Mouse (Mus musculus) heart, embryonic 11.5 days (tissue): ENCODE data around the gene Nrarp. TPM values are rescaled to one million over a fixed set of nuclear protein-coding genes. Genes with fewer than 3 reads are reported as not detected.

Source experiments
- ATAC-seq: fragments of 200-750 bp; cut with Nextera tagmentation; replicated peaks from 2 replicates; pipeline ENCODE4 v1.8.0; 2017; ENCODE audit warnings: moderate library complexity; ENCODE audit not compliant: insufficient number of reproducible peaks, low FRiP score, low TSS enrichment
- H3K27ac ChIP-seq: fragments of 300-500 bp; sonication (generic); 2 replicates; pipeline ENCODE4 v1.5.1; 2014; ENCODE audit warnings: mild to moderate bottlenecking, low read depth, low read length
- H3K27me3 ChIP-seq: fragments of 300-500 bp; sonication (generic); 2 replicates; pipeline ENCODE4 v1.6.1; 2014; ENCODE audit warnings: mild to moderate bottlenecking, low read length, mixed read lengths; ENCODE audit not compliant: control insufficient read depth, insufficient read depth
- H3K36me3 ChIP-seq: fragments of 300-500 bp; sonication (generic); 2 replicates; pipeline ENCODE4 v1.6.1; 2014; ENCODE audit warnings: mild to moderate bottlenecking, low read length, moderate library complexity, mixed read lengths; ENCODE audit not compliant: control insufficient read depth, insufficient read depth
- H3K4me1 ChIP-seq: fragments of 300-500 bp; sonication (generic); 2 replicates; pipeline ENCODE4 v1.6.1; 2014; ENCODE audit warnings: low read length; ENCODE audit not compliant: control insufficient read depth, insufficient read depth
- H3K4me2 ChIP-seq: fragments of 300-500 bp; sonication (generic); 2 replicates; pipeline ENCODE4 v1.6.1; 2014; ENCODE audit warnings: mild to moderate bottlenecking, moderate library complexity
- H3K4me3 ChIP-seq: fragments of 300-500 bp; sonication (generic); 2 replicates; pipeline ENCODE4 v1.5.1; 2014; ENCODE audit warnings: low read depth, low read length
- H3K9ac ChIP-seq: fragments of 300-500 bp; sonication (generic); 2 replicates; pipeline ENCODE4 v1.6.1; 2014; ENCODE audit warnings: mild to moderate bottlenecking, low read depth, low read length, moderate library complexity
- H3K9me3 ChIP-seq: fragments of 300-500 bp; sonication (generic); replicated peaks from 2 replicates; pipeline ENCODE4 v1.6.1; 2016; ENCODE audit warnings: low read length; ENCODE audit not compliant: control insufficient read depth
- WGBS: fragments of 180-500 bp; shearing (Covaris S2); extraction: QIAGEN DNeasy Blood & Tissue Kit; methylation state at CpG from one replicate; pipeline ENCODE4 v1.1.7; 2014; ENCODE audit not compliant: insufficient replicate concordance; 5-methylcytosine and 5-hydroxymethylcytosine counted together
- polyA plus RNA-seq: library from polyadenylated mRNA; unstranded; fragments of >200 nt; fragmentation: Nextera tagmentation; extraction: Ambion mirVana; gene quantifications from 2 replicates; pipeline ENCODE4 v1.2.1, GENCODE M21; 2014

Nrarp gene
- polyA plus RNA-seq, 1 experiment from 2014 or later: 4.8 TPM

DNA sequence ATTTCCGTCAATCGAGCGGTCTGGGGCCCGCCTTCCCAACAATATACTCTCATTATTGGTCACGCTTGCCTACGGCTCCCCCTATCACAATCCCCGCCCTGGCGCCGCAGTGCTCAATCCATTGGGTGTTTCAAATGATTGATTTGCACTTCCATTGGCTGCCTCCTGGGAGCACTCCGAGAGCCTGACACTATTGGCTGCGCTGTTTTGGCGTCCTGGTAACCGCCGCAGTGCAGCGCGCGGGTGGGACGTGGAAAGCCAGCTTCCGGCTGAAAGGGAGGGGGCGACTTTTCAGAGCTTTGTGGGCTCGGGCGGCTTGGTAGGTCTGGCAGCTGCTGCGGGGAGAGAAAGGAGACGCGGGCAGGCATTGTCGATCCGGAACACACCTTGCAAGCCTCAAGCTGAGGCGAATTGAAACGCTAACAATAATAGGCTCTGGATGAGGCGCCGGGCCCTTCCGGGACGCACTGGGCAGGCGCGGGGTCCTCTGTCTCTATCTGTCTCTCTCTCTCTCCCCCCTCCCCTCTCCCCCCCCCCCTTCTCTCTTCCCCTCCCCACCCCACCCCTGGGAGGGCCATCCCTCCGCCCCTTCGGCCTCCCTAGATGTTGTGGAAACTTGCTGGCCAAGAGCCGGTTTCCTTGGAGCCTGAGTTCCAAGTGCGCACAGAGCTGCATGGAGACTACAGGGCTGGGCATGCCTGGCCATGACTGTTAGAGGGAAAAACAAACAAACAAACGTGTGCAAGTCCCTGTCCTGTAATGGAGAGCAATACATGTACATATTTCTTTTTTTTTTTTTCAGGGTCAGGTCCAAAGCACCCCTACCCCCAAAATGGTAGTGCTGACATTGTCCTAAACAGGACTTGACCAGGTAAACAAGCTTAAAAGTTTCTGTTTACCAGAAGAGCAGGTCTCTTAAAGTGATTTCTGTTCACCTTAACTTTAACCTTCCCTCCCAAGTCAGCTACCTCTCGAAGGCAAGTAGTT lies 44.5 kb downstream of the Nrarp start:
- peak; percentile 95 for ATAC-seq
- Histone ChIP-seq H3K9ac (peak overlapping the region; percentile 66), H3K4me3 (peak overlapping the region; percentile 71), H3K9me3 (no peaks in the 10 kb centered on the region), H3K36me3 (no peaks in the 10 kb centered on the region), H3K27me3 (peaks cover 10% of the 10 kb centered on the region; the same call in 1 of the 2 replicates), H3K4me1 (peaks cover 16% of the 10 kb centered on the region), H3K4me2 (peak overlapping the region; percentile 65), H3K27ac (peak overlapping the region; percentile 93)
- WGBS: 2% methylated on average over 37 of the region's 41 CpGs

DNA sequence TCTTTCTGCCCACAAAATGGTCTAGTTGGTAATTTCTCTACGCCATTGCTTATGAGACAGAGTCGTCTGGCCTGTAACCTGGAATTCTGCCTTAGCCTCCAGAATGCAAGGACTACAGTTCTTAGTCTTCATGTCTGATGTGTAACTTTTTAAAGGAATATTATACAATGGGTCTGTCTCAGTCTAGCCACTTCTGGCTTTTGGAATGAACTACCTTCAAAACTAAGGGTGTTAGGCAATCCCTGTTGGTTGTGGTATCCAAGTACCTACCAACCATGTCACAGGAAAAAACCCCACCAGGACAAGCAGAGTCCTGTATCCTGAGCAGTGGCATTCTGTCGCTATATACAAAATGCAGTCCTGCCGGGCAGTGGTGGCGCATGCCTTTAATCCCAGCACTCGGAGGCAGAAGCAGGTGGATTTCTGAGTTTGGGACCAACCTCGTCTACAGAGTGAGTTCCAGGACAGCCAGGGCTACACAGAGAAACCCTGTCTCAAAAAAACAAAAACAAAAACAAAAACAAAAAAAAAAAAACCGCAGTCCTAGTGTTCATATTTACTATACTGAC lies 45.3 kb downstream of the Nrarp start:
- H3K9me3 ChIP-seq: no peaks in the 10 kb centered on the region
- H3K27me3 ChIP-seq: peaks cover 10% of the 10 kb centered on the region; the same call in 1 of the 2 replicates
- no peak for ATAC-seq
- peak overlapping the region; percentile 65 for H3K4me2 ChIP-seq
- H3K4me1 ChIP-seq: peaks cover 16% of the 10 kb centered on the region
- WGBS: 76% methylated on average over 8 of the region's 8 CpGs
- H3K27ac ChIP-seq: peak overlapping the region; percentile 93
- H3K4me3 ChIP-seq: peak overlapping the region; percentile 71
- peak overlapping the region; percentile 66 for H3K9ac ChIP-seq
- no peaks in the 10 kb centered on the region for H3K36me3 ChIP-seq

DNA sequence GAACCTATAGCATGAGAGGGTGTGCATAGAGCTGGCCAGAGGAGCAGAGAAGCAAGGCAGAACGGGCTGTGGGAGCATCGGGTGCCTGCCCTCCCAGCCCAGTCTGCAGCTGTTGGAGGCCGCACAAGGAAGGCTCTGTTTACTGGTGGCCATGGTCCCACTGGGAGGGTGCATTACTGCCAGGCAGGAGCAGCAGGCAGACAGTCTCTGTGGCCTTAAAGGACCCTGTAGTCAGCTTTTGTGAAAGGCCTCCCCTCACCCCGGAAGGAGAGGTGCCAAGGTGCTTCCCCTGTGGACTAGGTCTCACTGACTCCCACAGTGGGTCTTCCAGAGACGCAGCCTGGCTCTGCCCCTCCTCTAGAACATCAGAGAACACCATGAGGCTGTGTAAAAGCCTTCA lies 46.3 kb downstream of the Nrarp start:
- peaks cover 19% of the 10 kb centered on the region; the same call in 1 of the 2 replicates for H3K27me3 ChIP-seq
- peaks cover 16% of the 10 kb centered on the region for H3K4me1 ChIP-seq
- 70% methylated on average over 5 of the region's 5 CpGs for WGBS
- no peak overlapping the region for H3K9ac ChIP-seq
- H3K4me3 ChIP-seq: no peak overlapping the region
- no peak for ATAC-seq
- no peak overlapping the region for H3K27ac ChIP-seq
- H3K4me2 ChIP-seq: no peak overlapping the region
- no peaks in the 10 kb centered on the region for H3K9me3 ChIP-seq
- no peaks in the 10 kb centered on the region for H3K36me3 ChIP-seq

DNA sequence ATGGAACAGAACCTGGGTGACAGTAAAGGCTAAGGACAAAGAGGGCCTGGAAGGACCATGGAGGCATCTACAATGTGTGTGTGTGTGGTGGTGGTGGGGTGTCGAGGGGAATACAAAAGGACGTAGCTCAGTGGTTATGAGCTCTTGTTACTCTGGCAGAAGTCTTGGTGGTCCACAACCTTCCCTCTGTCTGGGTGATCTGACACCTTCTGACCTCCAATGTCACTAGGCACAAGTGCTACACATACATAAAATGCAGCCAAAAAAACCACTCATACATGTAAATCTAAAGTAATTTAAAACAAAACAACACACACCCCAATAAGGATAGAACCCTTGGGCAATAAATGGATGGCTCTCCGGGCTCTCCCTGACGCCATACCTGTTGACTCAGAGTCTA lies 46.8 kb downstream of the Nrarp start:
- no peak for ATAC-seq
- Histone ChIP-seq H3K27me3 (peaks cover 20% of the 10 kb centered on the region; the same call in 1 of the 2 replicates), H3K36me3 (no peaks in the 10 kb centered on the region), H3K4me3 (no peak overlapping the region), H3K27ac (no peak overlapping the region), H3K4me2 (no peak overlapping the region), H3K9me3 (no peaks in the 10 kb centered on the region), H3K4me1 (peaks cover 16% of the 10 kb centered on the region), H3K9ac (no peak overlapping the region)
- WGBS: 91% methylated on average over 4 of the region's 4 CpGs

DNA sequence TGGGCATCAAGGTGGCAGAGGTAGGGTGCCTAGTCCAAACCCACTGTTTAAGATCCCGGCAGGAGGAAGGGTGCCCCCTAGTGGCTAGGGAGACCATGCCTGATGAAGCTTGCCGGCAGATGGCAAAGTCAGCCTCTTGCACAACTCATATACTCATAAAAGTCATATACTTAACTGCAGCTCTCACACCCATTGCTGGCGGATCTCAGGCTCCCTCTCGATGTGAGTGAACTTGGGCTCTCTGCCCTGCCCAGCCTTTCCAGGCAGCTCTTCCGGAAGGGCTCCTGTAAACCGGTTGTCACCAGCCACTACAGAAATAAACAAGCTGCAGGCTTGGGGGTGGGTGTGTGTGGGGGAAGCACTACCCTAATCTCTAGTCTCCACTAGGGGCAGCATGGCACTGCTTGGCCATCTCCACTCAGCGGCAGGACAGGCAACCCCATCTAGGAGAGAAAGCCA lies 47.9 kb downstream of the Nrarp start:
- ATAC-seq: no peak
- Histone ChIP-seq H3K9me3 (no peaks in the 10 kb centered on the region), H3K36me3 (no peaks in the 10 kb centered on the region), H3K27me3 (peaks cover 24% of the 10 kb centered on the region; the same call in 1 of the 2 replicates), H3K9ac (peak overlapping the region; percentile 58; the same call in 1 of the 2 replicates), H3K4me1 (peaks cover 12% of the 10 kb centered on the region), H3K27ac (peak overlapping the region; percentile 59), H3K4me3 (peak overlapping the region; percentile 34), H3K4me2 (peak overlapping the region; percentile 63)
- under 1% methylated on average over 7 of the region's 7 CpGs for WGBS

DNA sequence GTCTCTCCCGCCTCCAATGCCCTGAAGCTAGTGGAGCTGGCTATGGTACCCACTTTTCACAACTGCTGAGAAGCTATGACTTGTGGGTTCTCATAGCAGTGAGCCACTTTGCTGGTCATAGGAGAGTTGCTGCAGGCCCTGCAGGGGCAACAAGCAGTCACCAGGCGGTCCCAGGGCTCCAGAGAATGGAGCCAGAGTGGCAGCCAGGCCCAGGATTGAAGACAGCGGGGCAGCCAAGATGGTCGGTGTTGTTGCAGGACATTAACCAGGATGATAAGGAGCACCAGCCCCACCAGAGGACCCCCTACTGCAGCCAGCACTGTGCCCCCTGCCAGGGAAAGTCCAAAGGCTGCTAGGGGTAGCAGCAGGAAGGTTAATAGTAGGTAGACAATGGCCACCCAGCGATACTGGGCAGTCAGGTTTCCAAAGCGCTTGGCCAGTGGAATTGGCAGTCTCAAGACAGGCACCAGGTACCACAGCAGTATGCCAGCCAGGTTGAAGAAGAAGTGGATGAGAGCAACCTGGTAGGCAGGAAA lies 48.5 kb downstream of the Nrarp start:
- peak overlapping the region; percentile 34; the same call in 1 of the 2 replicates for H3K9ac ChIP-seq
- no peak for ATAC-seq
- H3K4me1 ChIP-seq: peaks cover 8% of the 10 kb centered on the region; the same call in 1 of the 2 replicates
- H3K4me2 ChIP-seq: peak overlapping the region; percentile 63
- no peaks in the 10 kb centered on the region for H3K9me3 ChIP-seq
- peak overlapping the region; percentile 34; the same call in 1 of the 2 replicates for H3K4me3 ChIP-seq
- no peak overlapping the region for H3K27ac ChIP-seq
- WGBS: 65% methylated on average over 6 of the region's 6 CpGs
- H3K27me3 ChIP-seq: peaks cover 24% of the 10 kb centered on the region; the same call in 1 of the 2 replicates
- no peaks in the 10 kb centered on the region for H3K36me3 ChIP-seq

DNA sequence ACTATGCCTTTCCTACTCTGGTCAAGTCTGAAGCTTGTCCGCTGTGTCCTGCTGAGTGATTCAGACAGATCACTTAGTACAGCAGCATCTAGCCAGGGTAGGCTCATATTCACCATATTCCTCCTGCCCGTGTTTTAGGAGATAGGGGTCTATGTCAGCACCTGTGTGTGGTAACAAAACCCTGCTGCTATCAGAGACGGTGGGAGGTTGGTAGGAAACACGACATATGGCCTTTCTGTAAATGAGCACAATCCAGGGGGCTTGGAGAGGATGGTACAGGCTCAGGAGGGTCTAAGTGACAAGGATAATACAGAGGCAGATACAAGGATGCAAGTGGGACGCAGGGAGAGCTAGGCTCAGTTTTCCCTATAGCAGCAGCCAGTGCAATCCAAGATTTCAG lies 49.0 kb downstream of the Nrarp start:
- H3K9ac ChIP-seq: no peak overlapping the region
- WGBS: 69% methylated on average over 5 of the region's 5 CpGs
- H3K9me3 ChIP-seq: no peaks in the 10 kb centered on the region
- H3K4me3 ChIP-seq: no peak overlapping the region
- H3K27ac ChIP-seq: no peak overlapping the region
- ATAC-seq: no peak
- H3K36me3 ChIP-seq: no peaks in the 10 kb centered on the region
- H3K4me1 ChIP-seq: peaks cover 8% of the 10 kb centered on the region; the same call in 1 of the 2 replicates
- H3K4me2 ChIP-seq: no peak overlapping the region
- peaks cover 24% of the 10 kb centered on the region; the same call in 1 of the 2 replicates for H3K27me3 ChIP-seq

DNA sequence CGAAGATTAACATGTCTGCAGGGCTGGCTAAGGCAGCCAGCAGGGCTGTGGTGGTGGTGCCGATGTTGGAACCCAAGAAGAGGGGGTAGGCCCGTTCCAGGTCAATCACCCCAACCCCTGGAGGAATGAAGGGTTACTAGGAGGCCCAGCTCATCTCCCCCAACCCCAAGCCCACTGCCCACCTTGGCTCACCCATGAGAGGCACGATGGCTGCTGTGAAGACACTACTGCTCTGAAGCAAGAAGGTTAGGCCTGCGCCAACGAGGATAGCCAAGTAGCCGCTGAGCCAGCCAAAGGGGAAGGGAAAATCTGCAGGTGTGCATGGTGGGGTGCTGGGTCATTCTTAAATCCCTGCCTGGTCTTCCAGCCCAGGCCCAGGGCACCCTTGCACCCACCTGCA lies 50.0 kb downstream of the Nrarp start:
- Histone ChIP-seq H3K36me3 (no peaks in the 10 kb centered on the region), H3K4me3 (no peak overlapping the region), H3K9me3 (no peaks in the 10 kb centered on the region), H3K27ac (no peak overlapping the region), H3K9ac (no peak overlapping the region), H3K4me2 (no peak overlapping the region), H3K4me1 (peaks cover 7% of the 10 kb centered on the region; the same call in 1 of the 2 replicates), H3K27me3 (peaks cover 31% of the 10 kb centered on the region)
- ATAC-seq: no peak
- WGBS: 84% methylated on average over 7 of the region's 7 CpGs
